Mouse (Mus musculus): Measurements from ENCODE around the gene Tgfbr3l. TPM values are rescaled to one million over a fixed set of nuclear protein-coding genes. Genes with fewer than 3 reads are reported as not detected.

Gene Tgfbr3l
- polyA plus RNA-seq (2012; rRNA removed), result 3.5 and 4.8 TPM in 2 replicates

GRCm38 (mm10) chr8:4247951-4248540, at the start of gene Tgfbr3l:
Gene Tgfbr3l (plus strand): TSS chr8:4248214.

GRCm38 (mm10) chr8:4216791-4217621, 31.0 kb upstream of the Tgfbr3l start, which contains the start of gene Prr36:
Gene Prr36 (minus strand): TSS chr8:4217459.

GRCm38 (mm10) chr8:4226739-4227347, 21.2 kb upstream of the Tgfbr3l start, which contains the start of gene Lrrc8e:
Gene Lrrc8e (plus strand): TSS chr8:4226827.

GRCm38 (mm10) chr8:4238434-4239192, 9.4 kb upstream of the Tgfbr3l start, which contains the start of the genes Map2k7 and Gm49320:
Gene Map2k7 (plus strand): TSS chr8:4238740.
Gene Gm49320 (plus strand): TSS chr8:4238865.

GRCm38 (mm10) chr8:4252934-4253841, 5.2 kb downstream of the Tgfbr3l start, which contains the start of gene Snapc2:
Gene Snapc2 (plus strand): TSS chr8:4253080.

GRCm38 (mm10) chr8:4259125-4259804, 11.3 kb downstream of the Tgfbr3l start, which contains the start of gene Ctxn1:
Gene Ctxn1 (minus strand): TSS chr8:4259274.

GRCm38 (mm10) chr8:4275275-4276110, 27.5 kb downstream of the Tgfbr3l start, which contains the start of gene Timm44:
Gene Timm44 (minus strand): TSS chr8:4275913.

Other genes with a start within 250 kb of the Tgfbr3l start
- gene Cd209f, start 142.4 kb upstream of the Tgfbr3l start, polyA plus RNA-seq (2012; rRNA removed), result 0.36 and 0.74 TPM in 2 replicates
- 0.05 and 0.07 TPM in 2 replicates for gene Cd209g, start 114.1 kb upstream of the Tgfbr3l start, polyA plus RNA-seq (2012; rRNA removed)
- 3.3 and 3.7 TPM in 2 replicates for gene Evi5l, start 81.6 kb upstream of the Tgfbr3l start, polyA plus RNA-seq (2012; rRNA removed)
- 0.21 and 0.22 TPM in 2 replicates for gene Prr36, start 30.8 kb upstream of the Tgfbr3l start, polyA plus RNA-seq (2012; rRNA removed)
- gene Lrrc8e, start 21.4 kb upstream of the Tgfbr3l start, polyA plus RNA-seq (2012; rRNA removed), result 0.07 and 0.08 TPM in 2 replicates
- 12.3 and 13.5 TPM in 2 replicates for gene Map2k7, start 9.5 kb upstream of the Tgfbr3l start, polyA plus RNA-seq (2012; rRNA removed)
- 0.35 and 0.48 TPM in 2 replicates for gene Gm49320, start 9.3 kb upstream of the Tgfbr3l start, polyA plus RNA-seq (2012; rRNA removed)
- 10.9 and 12.1 TPM in 2 replicates for gene Snapc2, start 4.9 kb downstream of the Tgfbr3l start, polyA plus RNA-seq (2012; rRNA removed)
- 2.9 TPM in 2 replicates for gene Ctxn1, start 11.1 kb downstream of the Tgfbr3l start, polyA plus RNA-seq (2012; rRNA removed)
- 41.0 and 41.8 TPM in 2 replicates for gene Timm44, start 27.7 kb downstream of the Tgfbr3l start, polyA plus RNA-seq (2012; rRNA removed)
- gene Ccl25, start 77.0 kb downstream of the Tgfbr3l start, polyA plus RNA-seq (2012; rRNA removed), result 4.8 and 5.8 TPM in 2 replicates
- 26.8 and 41.3 TPM in 2 replicates for gene Elavl1, start 77.2 kb downstream of the Tgfbr3l start, polyA plus RNA-seq (2012; rRNA removed)
- 1.2 and 1.3 TPM in 2 replicates for gene Cers4, start 244.8 kb downstream of the Tgfbr3l start, polyA plus RNA-seq (2012; rRNA removed)

Measured in liver, embryonic 14 days (tissue).